Comparison of ENCODE assay signal across 19 mouse cellular contexts in the genomic region with DNA sequence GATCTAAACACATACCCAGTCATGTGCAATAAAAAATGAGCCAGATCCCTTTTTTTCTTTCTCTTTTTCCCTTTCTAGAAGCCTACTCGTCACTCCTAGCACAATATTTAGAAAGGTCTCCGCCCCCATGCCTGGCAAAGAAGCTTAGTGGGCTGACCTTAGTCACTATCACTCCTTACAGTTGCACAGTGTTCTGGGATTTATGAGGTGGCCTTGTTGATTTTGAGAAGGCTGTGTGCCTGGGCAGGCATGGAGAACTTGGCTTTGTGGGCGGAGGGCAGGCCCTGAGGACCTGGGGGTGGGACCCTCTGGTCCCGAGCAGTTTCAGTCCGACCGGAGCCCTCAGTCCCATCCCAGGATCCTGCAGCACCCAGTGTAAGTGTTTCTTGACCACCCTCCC. TPM values are rescaled to one million over a fixed set of nuclear protein-coding genes. Genes with fewer than 3 reads are reported as not detected.
A peak's percentile ranks its signal among the peaks of the same experiment; 100 is the strongest.
DNase-seq lines count a peak whose midpoint lies in the region; ATAC-seq lines count a peak whose summit lies in the region.
"Had no signal": no experiment of that assay in that cellular context is flagged by ENCODE, and none has a peak within 500 bp of the region (broad histone marks: within the 10 kb centered on the region; RNA-seq: fewer than 3 reads in every experiment).

No protein-coding gene starts in this region.

- DNase-seq in heart, adult 18-20 months, result no peak
- DNase-seq in adipocyte (ENCODE audit: low spot score), result peak; percentile 23
- peak; percentile 55 for DNase-seq in adrenal gland, postnatal 10 days
- peak; percentile 66 for DNase-seq in lung, postnatal 36 days
- DNase-seq in cerebellum, postnatal 10 days, result no peak
- no peak for DNase-seq in cerebellum, adult 9-11 months
- DNase-seq: cerebellum, adult 11-12 months; kidney, adult 18-20 months; kidney, postnatal 10 days; layer of hippocampus, postnatal 36 days; thymus, postnatal 25 days had no signal

- H3K36me3 ChIP-seq in heart, embryonic 12.5 days, result peaks cover 46% of the 10 kb centered on the region

- no peak overlapping the region for H3K4me3 ChIP-seq in heart, embryonic 12.5 days
- H3K4me3 ChIP-seq: forebrain, embryonic 10.5 days; hindbrain, embryonic 10.5 days; layer of hippocampus, adult 2 months; limb, embryonic 15.5 days; midbrain, embryonic 13.5 days; myocyte had no signal

- 84% methylated on average over 6 of the region's 6 CpGs for WGBS in heart, embryonic 12.5 days

- ATAC-seq in heart, embryonic 12.5 days (ENCODE audit: insufficient number of reproducible peaks, low FRiP score), result 0 out of 2 replicates have a peak, but pooled peaks have one; percentile 26
- ATAC-seq: hindbrain, postnatal 0 days; midbrain, embryonic 13.5 days had no signal

- no peak overlapping the region for H3K27ac ChIP-seq in heart, embryonic 12.5 days (ENCODE audit: poor library complexity, severe bottlenecking)
- H3K27ac ChIP-seq: forebrain, embryonic 10.5 days; hindbrain, embryonic 10.5 days; hindbrain, postnatal 0 days; layer of hippocampus, adult 2 months; limb, embryonic 15.5 days; midbrain, embryonic 13.5 days had no signal

- no peaks in the 10 kb centered on the region for H3K9me3 ChIP-seq in heart, embryonic 12.5 days (replicated peaks)
- H3K9me3 ChIP-seq: limb, embryonic 15.5 days; midbrain, embryonic 13.5 days had no signal

- H3K4me2 ChIP-seq in heart, embryonic 12.5 days, result no peak overlapping the region
- H3K4me2 ChIP-seq: limb, embryonic 15.5 days; midbrain, embryonic 13.5 days had no signal

- H3K27me3 ChIP-seq in heart, embryonic 12.5 days (replicated peaks), result no peaks in the 10 kb centered on the region
- H3K27me3 ChIP-seq: limb, embryonic 15.5 days; midbrain, embryonic 13.5 days had no signal

- H3K9ac ChIP-seq in heart, embryonic 12.5 days, result no peak overlapping the region
- H3K9ac ChIP-seq: limb, embryonic 15.5 days; midbrain, embryonic 13.5 days had no signal

- H3K4me1 ChIP-seq in heart, embryonic 12.5 days (replicated peaks), result 0 out of 2 replicates have a peak, but pooled peaks cover 5% of the 10 kb centered on the region
- H3K4me1 ChIP-seq: limb, embryonic 15.5 days; midbrain, embryonic 13.5 days had no signal

RNA-seq across cellular contexts. Expression of gene Pgap2, which starts 19.8 kb away (rescaled TPM):
- 50.7 and 55.6 TPM in 2 replicates for polyA plus RNA-seq in heart, embryonic 12.5 days (2016; fragmentation: Nextera tagmentation; extraction: Ambion mirVana)
- 10 to 100 TPM; 77.6 to 82.5 TPM for total RNA-seq in heart, adult 18-20 months (2021)
- 100 to 1,000 TPM in 1 of 2 experiments, 10 to 100 TPM in 1; 86.1 to 109 TPM for total RNA-seq in adrenal gland, postnatal 10 days (2021)

RNA-seq across cellular contexts. Expression of gene Nup98, which starts 19.8 kb away (rescaled TPM):
- 35.8 and 38.1 TPM in 2 replicates for polyA plus RNA-seq in heart, embryonic 12.5 days (2016; fragmentation: Nextera tagmentation; extraction: Ambion mirVana)
- 10 to 100 TPM; 31.0 to 35.4 TPM for total RNA-seq in heart, adult 18-20 months (2021)
- total RNA-seq in adrenal gland, postnatal 10 days (2021), result 10 to 100 TPM; 49.4 to 49.7 TPM

RNA-seq across cellular contexts. Expression of gene Rhog, which starts 26.0 kb away (rescaled TPM):
- polyA plus RNA-seq in heart, embryonic 12.5 days (2016; fragmentation: Nextera tagmentation; extraction: Ambion mirVana), result 41.9 and 42.7 TPM in 2 replicates
- 10 to 100 TPM; 19.6 to 26.9 TPM for total RNA-seq in heart, adult 18-20 months (2021)
- 10 to 100 TPM; 47.9 to 57.5 TPM for total RNA-seq in adrenal gland, postnatal 10 days (2021)

RNA-seq across cellular contexts. Expression of gene Stim1, which starts 37.8 kb away (rescaled TPM):
- 16.8 and 19.1 TPM in 2 replicates for polyA plus RNA-seq in heart, embryonic 12.5 days (2016; fragmentation: Nextera tagmentation; extraction: Ambion mirVana)
- total RNA-seq in heart, adult 18-20 months (2021), result 10 to 100 TPM; 20.7 to 25.8 TPM
- total RNA-seq in adrenal gland, postnatal 10 days (2021), result 10 to 100 TPM; 76.4 to 77.1 TPM

Comparison
In these comparisons a context has a peak if more than half of its experiments do, and no peak if none do; other contexts are left out.
1. DNase-seq: peak in adipocyte (single experiment), adrenal gland, postnatal 10 days (single experiment) and lung, postnatal 36 days (single experiment); none in heart, adult 18-20 months (0 of 2), cerebellum, postnatal 10 days (0 of 2) and cerebellum, adult 9-11 months (single experiment).